Mouse (Mus musculus): Measurements from ENCODE around the gene Accsl. TPM values are rescaled to one million over a fixed set of nuclear protein-coding genes. Genes with fewer than 3 reads are reported as not detected.
A peak's percentile ranks its signal among the peaks of the same experiment; 100 is the strongest.

Accsl gene
- polyA plus RNA-seq (2021), result not detected

- in situ Hi-C loops (cut with MboI; ENCODE audit: low pct_unique_long_range_greater_than_20kb), result no loop called here
- no peak for DNase-seq (ENCODE audit: low read depth, low spot score)
Observed at GRCm38 (mm10) chr2:93869107-93869600, at the start of gene Accsl. Accsl (minus strand) TSS chr2:93869157.

GRCm38 (mm10) chr2:93913552-93913951, 44.6 kb upstream of the Accsl start:
- no peak for ATAC-seq
- no peak for TF ChIP-seq CTCF (IDR thresholded peaks at IDR 0.05)

More at GRCm38 (mm10) chr2:93869107-93869600, at the start of gene Accsl:
- H3K27me3 ChIP-seq, result no peaks in the 10 kb centered on the region
- no peak for TF ChIP-seq CTCF (IDR thresholded peaks at IDR 0.05)
- ChIA-PET CTCF (interaction anchor here (0.7 to 6.9 kb wide), 2 partner anchors 19 to 134 kb away, joined by 3 to 26 read pairs; partner anchors contain the start of gene Accs), POLR2A (interaction anchor here (0.9 kb wide), 1 partner anchor 134 kb away, joined by 3 read pairs; no protein-coding TSS in a partner anchor)
- ATAC-seq, result no peak

GRCm38 (mm10) chr2:93911942-93912341, 43.0 kb upstream of the Accsl start:
- ChIA-PET CTCF (interaction anchor here (1.5 kb wide), 1 partner anchor 41 kb away, joined by 3 read pairs; no protein-coding TSS in a partner anchor), POLR2A (no interaction called here)
- in situ Hi-C loops (cut with MboI; ENCODE audit: low pct_unique_long_range_greater_than_20kb), result no loop called here
- TF ChIP-seq CTCF (IDR thresholded peaks at IDR 0.05), result no peak
- DNase-seq (ENCODE audit: low read depth, low spot score) (no peak), ATAC-seq (no peak)
- H3K27me3 ChIP-seq, result peaks cover 3% of the 10 kb centered on the region

More at GRCm38 (mm10) chr2:93913552-93913951, 44.6 kb upstream of the Accsl start:
- peaks cover 3% of the 10 kb centered on the region for H3K27me3 ChIP-seq
- in situ Hi-C loops (cut with MboI; ENCODE audit: low pct_unique_long_range_greater_than_20kb), result no loop called here
- POLR2A ChIA-PET, result no interaction called here
- no peak for DNase-seq (ENCODE audit: low read depth, low spot score)
- CTCF ChIA-PET, result interaction anchor here (0.7 to 1.5 kb wide), 2 partner anchors 39 to 89 kb away, joined by 3 read pairs; no protein-coding TSS in a partner anchor

GRCm38 (mm10) chr2:93909716-93910115, 40.8 kb upstream of the Accsl start:
- POLR2A ChIA-PET, result interaction anchor here (1.5 kb wide), 1 partner anchor 36 kb away, joined by 4 read pairs; no protein-coding TSS in a partner anchor
- TF ChIP-seq CTCF (IDR thresholded peaks at IDR 0.05), result no peak
- DNase-seq (ENCODE audit: low read depth, low spot score), result no peak
- no peaks in the 10 kb centered on the region for H3K27me3 ChIP-seq
- in situ Hi-C loops (cut with MboI; ENCODE audit: low pct_unique_long_range_greater_than_20kb), result no loop called here
- ATAC-seq, result no peak
- CTCF ChIA-PET, result interaction anchor here (1.1 to 1.3 kb wide), 3 partner anchors 12 to 72 kb away, joined by 3 to 4 read pairs (median 3); no protein-coding TSS in a partner anchor

GRCm38 (mm10) chr2:93907519-93908294, 38.8 kb upstream of the Accsl start:
- ChIA-PET CTCF (interaction anchor here (0.9 kb wide), 1 partner anchor 10 kb away, joined by 3 read pairs; no protein-coding TSS in a partner anchor), POLR2A (no interaction called here)
- H3K27me3 ChIP-seq, result no peaks in the 10 kb centered on the region
- in situ Hi-C loops (cut with MboI; ENCODE audit: low pct_unique_long_range_greater_than_20kb), result no loop called here
- ATAC-seq (peak; percentile 77), DNase-seq (ENCODE audit: low read depth, low spot score) (peak; percentile 47)
- no peak for TF ChIP-seq CTCF (IDR thresholded peaks at IDR 0.05)

GRCm38 (mm10) chr2:93906316-93906715, 37.4 kb upstream of the Accsl start:
- CTCF ChIA-PET, result interaction anchor here (1.4 kb wide), 1 partner anchor 14 kb away, joined by 3 read pairs; no protein-coding TSS in a partner anchor
- ATAC-seq (no peak), DNase-seq (ENCODE audit: low read depth, low spot score) (no peak)

GRCm38 (mm10) chr2:93903415-93903814, 34.5 kb upstream of the Accsl start:
- DNase-seq (ENCODE audit: low read depth, low spot score), result no peak
- CTCF ChIA-PET, result no interaction called here
- TF ChIP-seq CTCF (IDR thresholded peaks at IDR 0.05), result no peak
- POLR2A ChIA-PET, result no interaction called here
- no peak for ATAC-seq
- in situ Hi-C loops (cut with MboI; ENCODE audit: low pct_unique_long_range_greater_than_20kb), result no loop called here
- H3K27me3 ChIP-seq, result no peaks in the 10 kb centered on the region

More at GRCm38 (mm10) chr2:93906316-93906715, 37.4 kb upstream of the Accsl start:
- TF ChIP-seq CTCF (IDR thresholded peaks at IDR 0.05), result no peak
- POLR2A ChIA-PET, result no interaction called here
- no peaks in the 10 kb centered on the region for H3K27me3 ChIP-seq
- in situ Hi-C loops (cut with MboI; ENCODE audit: low pct_unique_long_range_greater_than_20kb), result no loop called here

GRCm38 (mm10) chr2:93902680-93903305, 33.8 kb upstream of the Accsl start:
- DNase-seq (ENCODE audit: low read depth, low spot score) (peak; percentile 35), ATAC-seq (peak; percentile 57)
- TF ChIP-seq CTCF (IDR thresholded peaks at IDR 0.05), result no peak
- no peaks in the 10 kb centered on the region for H3K27me3 ChIP-seq
- ChIA-PET POLR2A (no interaction called here), CTCF (no interaction called here)
- in situ Hi-C loops (cut with MboI; ENCODE audit: low pct_unique_long_range_greater_than_20kb), result no loop called here

GRCm38 (mm10) chr2:93899397-93900380, 30.7 kb upstream of the Accsl start:
- TF ChIP-seq CTCF (IDR thresholded peaks at IDR 0.05), result no peak
- no peak for ATAC-seq
- no peak for DNase-seq (ENCODE audit: low read depth, low spot score)
- in situ Hi-C loops (cut with MboI; ENCODE audit: low pct_unique_long_range_greater_than_20kb), result no loop called here
- POLR2A ChIA-PET, result no interaction called here
- no peaks in the 10 kb centered on the region for H3K27me3 ChIP-seq
- CTCF ChIA-PET, result no interaction called here

Measured in Patski (cell line).